Mouse (Mus musculus) liver, postnatal 0 days (tissue): ENCODE data around the gene Tnfrsf4.

Experiments
- CTCF ChIP-seq: sonication (generic); IDR thresholded peaks from 2 replicates; pipeline ENCODE4 v1.5.1; 2016; ENCODE audit warnings: antibody characterized with exemption, low read depth
- EP300 ChIP-seq: IDR thresholded peaks from 2 replicates; pipeline ENCODE4 v1.6.1; 2016; ENCODE audit warnings: antibody characterized with exemption, low read depth, mild to moderate bottlenecking

DNA sequence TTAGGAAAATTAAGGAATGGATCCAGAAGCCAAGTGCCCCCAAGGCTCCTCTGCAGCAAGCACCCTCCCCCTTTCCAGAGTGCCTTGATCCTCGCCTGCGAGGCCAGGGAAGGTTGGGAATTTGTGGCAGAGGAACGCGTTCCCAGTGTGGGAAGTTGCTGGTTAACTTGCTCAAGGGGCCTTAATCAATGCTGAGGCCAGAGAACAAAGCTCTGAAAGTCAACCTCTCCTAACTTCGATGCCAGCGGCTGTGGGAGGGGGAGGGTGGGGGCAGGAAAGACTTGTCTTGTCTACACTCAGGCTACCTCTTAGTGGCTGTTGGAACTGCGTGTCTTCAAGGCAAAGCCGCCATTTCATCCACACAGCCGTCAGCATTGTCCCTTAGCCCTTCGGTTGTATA, 44.1 kb downstream of the Tnfrsf4 start:
- no peak for TF ChIP-seq CTCF
- no peak for TF ChIP-seq EP300
